18 mouse cellular contexts compared by ENCODE assay signal in the genomic region with DNA sequence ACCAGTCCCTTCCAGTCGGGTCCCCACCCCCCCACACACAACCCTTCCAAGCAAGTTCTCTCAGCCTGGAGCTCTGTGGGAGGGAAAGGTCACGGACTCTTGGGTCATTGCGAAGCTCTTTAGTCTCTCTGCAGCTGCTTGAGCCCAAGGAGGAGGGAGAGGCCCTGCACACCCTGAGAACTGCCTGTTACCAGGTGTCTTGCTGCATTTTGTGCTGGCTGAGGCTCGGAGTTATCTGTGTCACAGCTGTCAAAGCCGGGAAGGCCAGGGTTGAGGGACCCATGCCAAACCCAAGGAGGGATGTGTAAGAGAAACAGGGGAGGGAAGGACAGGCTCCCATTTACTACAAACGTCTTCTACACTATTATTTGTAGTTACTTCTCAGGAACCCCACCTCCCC.
DNase-seq lines count a peak whose midpoint lies in the region; ATAC-seq lines count a peak whose summit lies in the region.
"Had no signal": no experiment of that assay in that cellular context is flagged by ENCODE, and none has a peak within 500 bp of the region (broad histone marks: within the 10 kb centered on the region; RNA-seq: fewer than 3 reads in every experiment).

No protein-coding gene starts in this region.

- no peak for ATAC-seq in forebrain, embryonic 15.5 days (replicated peaks)
- ATAC-seq: intestine, postnatal 0 days had no signal

- WGBS in limb, embryonic 10.5 days: 46% methylated on average over 6 of the region's 6 CpGs
- 78% methylated on average over 6 of the region's 6 CpGs for WGBS in forebrain, embryonic 15.5 days

- H3K4me3 ChIP-seq in limb, embryonic 10.5 days: no peak overlapping the region
- H3K4me3 ChIP-seq in forebrain, embryonic 15.5 days: no peak overlapping the region
- H3K4me3 ChIP-seq: embryonic facial prominence, embryonic 15.5 days; forebrain, embryonic 12.5 days; heart, embryonic 15.5 days; hindbrain, embryonic 15.5 days; midbrain, embryonic 12.5 days had no signal

- H3K27ac ChIP-seq in limb, embryonic 10.5 days: peak overlapping the region; percentile 61
- H3K27ac ChIP-seq in forebrain, embryonic 15.5 days (replicated peaks): no peak overlapping the region
- H3K27ac ChIP-seq: embryonic facial prominence, embryonic 15.5 days; forebrain, embryonic 12.5 days; heart, embryonic 15.5 days; hindbrain, embryonic 15.5 days; midbrain, embryonic 12.5 days had no signal

- no peaks in the 10 kb centered on the region for H3K9me3 ChIP-seq in limb, embryonic 10.5 days (replicated peaks)
- no peaks in the 10 kb centered on the region for H3K9me3 ChIP-seq in forebrain, embryonic 15.5 days
- H3K9me3 ChIP-seq: embryonic facial prominence, embryonic 15.5 days; forebrain, embryonic 12.5 days; heart, embryonic 15.5 days; hindbrain, embryonic 15.5 days; midbrain, embryonic 12.5 days had no signal

- DNase-seq in gastrocnemius, postnatal 25 days: peak; percentile 14
- DNase-seq in gastrocnemius, postnatal 36 days: no peak
- peak; percentile 21 for DNase-seq in lung, postnatal 10 days
- DNase-seq in lung, postnatal 14 days: no peak
- no peak for DNase-seq in limb, embryonic 10.5 days (ENCODE audit: low spot score)
- no peak for DNase-seq in frontal cortex, postnatal 10 days (ENCODE audit: low spot score in 2 of 2)
- DNase-seq: cerebellum, adult 11 months; cerebellum, postnatal 36 days; kidney, postnatal 36 days; thymus, adult 18-20 months had no signal

- intact Hi-C loops in gastrocnemius, postnatal 36 days (cut with DNase I): no loop called here

- H3K9ac ChIP-seq in forebrain, embryonic 15.5 days (replicated peaks): no peak overlapping the region
- H3K9ac ChIP-seq: embryonic facial prominence, embryonic 15.5 days; forebrain, embryonic 12.5 days; heart, embryonic 15.5 days; hindbrain, embryonic 15.5 days; midbrain, embryonic 12.5 days had no signal

- H3K27me3 ChIP-seq in limb, embryonic 10.5 days (ENCODE audit: low read depth, poor library complexity, severe bottlenecking): no peaks in the 10 kb centered on the region
- H3K27me3 ChIP-seq in forebrain, embryonic 15.5 days: no peaks in the 10 kb centered on the region
- H3K27me3 ChIP-seq: embryonic facial prominence, embryonic 15.5 days; forebrain, embryonic 12.5 days; heart, embryonic 15.5 days; hindbrain, embryonic 15.5 days; midbrain, embryonic 12.5 days had no signal

- peaks cover 50% of the 10 kb centered on the region for H3K4me1 ChIP-seq in limb, embryonic 10.5 days
- peaks cover 5% of the 10 kb centered on the region; the same call in 1 of the 2 replicates for H3K4me1 ChIP-seq in forebrain, embryonic 15.5 days
- H3K4me1 ChIP-seq: forebrain, embryonic 12.5 days; hindbrain, embryonic 15.5 days; midbrain, embryonic 12.5 days had no signal

- no peak overlapping the region for H3K4me2 ChIP-seq in forebrain, embryonic 15.5 days (replicated peaks)
- H3K4me2 ChIP-seq: embryonic facial prominence, embryonic 15.5 days; forebrain, embryonic 12.5 days; heart, embryonic 15.5 days; hindbrain, embryonic 15.5 days; liver, embryonic 11.5 days; midbrain, embryonic 12.5 days had no signal

- no peaks in the 10 kb centered on the region for H3K36me3 ChIP-seq in limb, embryonic 10.5 days
- H3K36me3 ChIP-seq in forebrain, embryonic 15.5 days: no peaks in the 10 kb centered on the region
- H3K36me3 ChIP-seq: embryonic facial prominence, embryonic 15.5 days; forebrain, embryonic 12.5 days; heart, embryonic 15.5 days; hindbrain, embryonic 15.5 days; midbrain, embryonic 12.5 days had no signal

Comparison
In these comparisons a context has a peak if more than half of its experiments do, and no peak if none do; other contexts are left out.
1. DNase-seq: peak in gastrocnemius, postnatal 25 days (single experiment) and lung, postnatal 10 days (single experiment); none in gastrocnemius, postnatal 36 days (0 of 2), lung, postnatal 14 days (single experiment), limb, embryonic 10.5 days (single experiment) and frontal cortex, postnatal 10 days (0 of 2).